Mouse (Mus musculus) lung, postnatal 14 days (tissue): ENCODE measurements around the gene Skap2.

Experiments
- DNase-seq: peaks from one replicate; pipeline ENCODE4 v3.0.0; 2021

Gene Skap2

GRCm38 (mm10) chr6:51833362-51833761 is 179.0 kb downstream of the Skap2 start:
- DNase-seq, result no peak

- DNase-seq, result no peak
These were observed 186.7 kb downstream of the Skap2 start for GRCm38 (mm10) chr6:51825621-51826021.

GRCm38 (mm10) chr6:51824136-51824830 is 188.1 kb downstream of the Skap2 start:
- DNase-seq, result no peak

GRCm38 (mm10) chr6:51822049-51822448 is 190.3 kb downstream of the Skap2 start:
- no peak for DNase-seq

- no peak for DNase-seq
These were observed 191.5 kb downstream of the Skap2 start for GRCm38 (mm10) chr6:51820853-51821252.

GRCm38 (mm10) chr6:51816892-51817621 is 195.3 kb downstream of the Skap2 start:
- no peak for DNase-seq

- no peak for DNase-seq
These were observed 201.4 kb downstream of the Skap2 start for GRCm38 (mm10) chr6:51810906-51811305.

- DNase-seq, result no peak
These were observed 203.1 kb downstream of the Skap2 start for GRCm38 (mm10) chr6:51809164-51809824.

- no peak for DNase-seq
These were observed 204.3 kb downstream of the Skap2 start for GRCm38 (mm10) chr6:51808011-51808410.
